Mouse (Mus musculus): Measurements from ENCODE around the gene 3425401B19Rik. TPM values are rescaled to one million over a fixed set of nuclear protein-coding genes. Genes with fewer than 3 reads are reported as not detected.

The 3425401B19Rik gene
- polyA plus RNA-seq, 1 experiment from 2014 or later: 1.3 TPM

GRCm38 (mm10) chr14:32638485-32638884 lies 46.6 kb downstream of the 3425401B19Rik start:
- Histone ChIP-seq H3K36me3 (no peaks in the 10 kb centered on the region), H3K4me1 (no peaks in the 10 kb centered on the region), H3K4me2 (no peak overlapping the region), H3K27ac (no peak overlapping the region), H3K27me3 (no peaks in the 10 kb centered on the region), H3K4me3 (no peak overlapping the region), H3K9ac (no peak overlapping the region), H3K9me3 (no peaks in the 10 kb centered on the region)
- no peak for ATAC-seq (ENCODE audit: insufficient number of reproducible peaks, low FRiP score, low TSS enrichment, low read depth)
- 79% methylated on average over 2 of the region's 2 CpGs for WGBS

- H3K9me3 ChIP-seq: no peaks in the 10 kb centered on the region
- ATAC-seq (ENCODE audit: insufficient number of reproducible peaks, low FRiP score, low TSS enrichment, low read depth): no peak
- no peaks in the 10 kb centered on the region for H3K4me1 ChIP-seq
- H3K9ac ChIP-seq: no peak overlapping the region
- no peak overlapping the region for H3K4me2 ChIP-seq
- H3K27me3 ChIP-seq: no peaks in the 10 kb centered on the region
- no peak overlapping the region for H3K4me3 ChIP-seq
- 11% methylated on average over 11 of the region's 11 CpGs for WGBS
- no peak overlapping the region for H3K27ac ChIP-seq
- H3K36me3 ChIP-seq: no peaks in the 10 kb centered on the region
These were observed 50.9 kb downstream of the 3425401B19Rik start for GRCm38 (mm10) chr14:32634015-32634682.

GRCm38 (mm10) chr14:32632908-32633600 lies 52.0 kb downstream of the 3425401B19Rik start:
- H3K27ac ChIP-seq: no peak overlapping the region
- H3K36me3 ChIP-seq: no peaks in the 10 kb centered on the region
- H3K4me1 ChIP-seq: no peaks in the 10 kb centered on the region
- no peak overlapping the region for H3K4me2 ChIP-seq
- no peak for ATAC-seq (ENCODE audit: insufficient number of reproducible peaks, low FRiP score, low TSS enrichment, low read depth)
- no peaks in the 10 kb centered on the region for H3K9me3 ChIP-seq
- H3K27me3 ChIP-seq: no peaks in the 10 kb centered on the region
- no peak overlapping the region for H3K4me3 ChIP-seq
- H3K9ac ChIP-seq: no peak overlapping the region
- WGBS: 64% methylated on average over 6 of the region's 6 CpGs

GRCm38 (mm10) chr14:32628584-32628983 lies 56.5 kb downstream of the 3425401B19Rik start:
- no peak overlapping the region for H3K9ac ChIP-seq
- 0 out of 2 replicates have a peak overlapping the region, but pooled peaks have one; percentile 2 for H3K4me2 ChIP-seq
- no peaks in the 10 kb centered on the region for H3K36me3 ChIP-seq
- no peaks in the 10 kb centered on the region for H3K4me1 ChIP-seq
- no peak overlapping the region for H3K4me3 ChIP-seq
- no peak for ATAC-seq (ENCODE audit: insufficient number of reproducible peaks, low FRiP score, low TSS enrichment, low read depth)
- H3K27me3 ChIP-seq: no peaks in the 10 kb centered on the region
- no peaks in the 10 kb centered on the region for H3K9me3 ChIP-seq
- H3K27ac ChIP-seq: no peak overlapping the region
- 45% methylated on average over 10 of the region's 10 CpGs for WGBS

GRCm38 (mm10) chr14:32627271-32627670 lies 57.8 kb downstream of the 3425401B19Rik start:
- no peak overlapping the region for H3K4me3 ChIP-seq
- no peaks in the 10 kb centered on the region for H3K4me1 ChIP-seq
- no peaks in the 10 kb centered on the region for H3K36me3 ChIP-seq
- H3K9ac ChIP-seq: no peak overlapping the region
- H3K4me2 ChIP-seq: no peak overlapping the region
- no peaks in the 10 kb centered on the region for H3K27me3 ChIP-seq
- H3K27ac ChIP-seq: no peak overlapping the region
- no peaks in the 10 kb centered on the region for H3K9me3 ChIP-seq
- no peak for ATAC-seq (ENCODE audit: insufficient number of reproducible peaks, low FRiP score, low TSS enrichment, low read depth)
- WGBS: 41% methylated on average over 2 of the region's 2 CpGs

GRCm38 (mm10) chr14:32624811-32625210 lies 60.3 kb downstream of the 3425401B19Rik start:
- Histone ChIP-seq H3K4me1 (no peaks in the 10 kb centered on the region), H3K27me3 (no peaks in the 10 kb centered on the region), H3K36me3 (no peaks in the 10 kb centered on the region), H3K9ac (no peak overlapping the region), H3K27ac (no peak overlapping the region), H3K9me3 (no peaks in the 10 kb centered on the region), H3K4me2 (no peak overlapping the region), H3K4me3 (no peak overlapping the region)
- ATAC-seq (ENCODE audit: insufficient number of reproducible peaks, low FRiP score, low TSS enrichment, low read depth): no peak
- 89% methylated on average over 7 of the region's 7 CpGs for WGBS

GRCm38 (mm10) chr14:32624245-32624644 lies 60.8 kb downstream of the 3425401B19Rik start:
- Histone ChIP-seq H3K9ac (no peak overlapping the region), H3K4me3 (no peak overlapping the region), H3K9me3 (no peaks in the 10 kb centered on the region), H3K4me1 (no peaks in the 10 kb centered on the region), H3K27me3 (no peaks in the 10 kb centered on the region), H3K27ac (no peak overlapping the region), H3K4me2 (no peak overlapping the region), H3K36me3 (no peaks in the 10 kb centered on the region)
- no peak for ATAC-seq (ENCODE audit: insufficient number of reproducible peaks, low FRiP score, low TSS enrichment, low read depth)
- WGBS: 80% methylated on average over 3 of the region's 3 CpGs

GRCm38 (mm10) chr14:32617253-32617652 lies 67.8 kb downstream of the 3425401B19Rik start:
- H3K27me3 ChIP-seq: no peaks in the 10 kb centered on the region
- no peak for ATAC-seq (ENCODE audit: insufficient number of reproducible peaks, low FRiP score, low TSS enrichment, low read depth)
- 83% methylated on average over 5 of the region's 5 CpGs for WGBS
- H3K36me3 ChIP-seq: no peaks in the 10 kb centered on the region
- H3K4me3 ChIP-seq: no peak overlapping the region
- no peak overlapping the region for H3K4me2 ChIP-seq
- no peak overlapping the region for H3K9ac ChIP-seq
- H3K4me1 ChIP-seq: no peaks in the 10 kb centered on the region
- no peaks in the 10 kb centered on the region for H3K9me3 ChIP-seq
- H3K27ac ChIP-seq: no peak overlapping the region

GRCm38 (mm10) chr14:32609392-32609791 lies 75.7 kb downstream of the 3425401B19Rik start:
- no peak overlapping the region for H3K4me2 ChIP-seq
- H3K36me3 ChIP-seq: no peaks in the 10 kb centered on the region
- no peak overlapping the region for H3K27ac ChIP-seq
- WGBS: 24% methylated on average over 3 of the region's 3 CpGs
- peaks cover 18% of the 10 kb centered on the region for H3K27me3 ChIP-seq
- H3K9ac ChIP-seq: no peak overlapping the region
- no peaks in the 10 kb centered on the region for H3K4me1 ChIP-seq
- H3K9me3 ChIP-seq: no peaks in the 10 kb centered on the region
- H3K4me3 ChIP-seq: no peak overlapping the region
- no peak for ATAC-seq (ENCODE audit: insufficient number of reproducible peaks, low FRiP score, low TSS enrichment, low read depth)

Other genes starting within 250 kb of the 3425401B19Rik start
- gene Slc18a3, start 220.4 kb downstream of the 3425401B19Rik start, polyA plus RNA-seq (2015; fragmentation: Nextera tagmentation; extraction: Ambion mirVana): 0.14 TPM in 1 of 2 replicates, not detected in the other
- gene Chat, start 219.3 kb downstream of the 3425401B19Rik start, polyA plus RNA-seq (2015; fragmentation: Nextera tagmentation; extraction: Ambion mirVana): not detected in 2 replicates
- 19.0 and 20.1 TPM in 2 replicates for gene Ercc6, start 171.8 kb downstream of the 3425401B19Rik start, polyA plus RNA-seq (2015; fragmentation: Nextera tagmentation; extraction: Ambion mirVana)
- gene Prrxl1, start 85.9 kb downstream of the 3425401B19Rik start, polyA plus RNA-seq (2015; fragmentation: Nextera tagmentation; extraction: Ambion mirVana): 0.06 and 0.16 TPM in 2 replicates
- gene Tmem273, start 100.7 kb upstream of the 3425401B19Rik start, polyA plus RNA-seq (2015; fragmentation: Nextera tagmentation; extraction: Ambion mirVana): 0.93 and 1.4 TPM in 2 replicates
- not detected in 2 replicates for gene Fam170b, start 148.7 kb upstream of the 3425401B19Rik start, polyA plus RNA-seq (2015; fragmentation: Nextera tagmentation; extraction: Ambion mirVana)
- gene Vstm4, start 171.5 kb upstream of the 3425401B19Rik start, polyA plus RNA-seq (2015; fragmentation: Nextera tagmentation; extraction: Ambion mirVana): 26.3 and 31.6 TPM in 2 replicates

Measured in limb, embryonic 15.5 days (tissue).